Mouse (Mus musculus) hindbrain, embryonic 15.5 days (tissue): ENCODE measurements around the gene Pms1. TPM values are rescaled to one million over a fixed set of nuclear protein-coding genes. Genes with fewer than 3 reads are reported as not detected.
"Not testable (repeated sequence)": the region's sequence is repeated elsewhere in the genome, so short reads cannot be mapped to it uniquely, and the experiment has no call there.

ENCODE experiments used
- ATAC-seq: fragments of 200-750 bp; cut with Nextera tagmentation; 2 replicates; pipeline ENCODE4 v1.8.0; 2017; ENCODE audit warnings: low read depth, moderate number of reproducible peaks, moderate TSS enrichment; ENCODE audit not compliant: low FRiP score
- H3K27ac ChIP-seq: fragments of 300-500 bp; sonication (generic); replicated peaks from 2 replicates; pipeline ENCODE4 v1.5.1; 2015; ENCODE audit warnings: mild to moderate bottlenecking, inconsistent platforms
- H3K27me3 ChIP-seq: fragments of 300-500 bp; sonication (generic); 2 replicates; pipeline ENCODE4 v1.6.1; 2015; ENCODE audit warnings: control low read depth, inconsistent platforms
- H3K36me3 ChIP-seq: fragments of 300-500 bp; sonication (generic); 2 replicates; pipeline ENCODE4 v1.6.1; 2015; ENCODE audit warnings: control low read depth, inconsistent platforms
- H3K4me1 ChIP-seq: fragments of 300-500 bp; sonication (generic); replicated peaks from 2 replicates; pipeline ENCODE4 v1.6.1; 2015; ENCODE audit warnings: control low read depth, inconsistent platforms
- H3K4me2 ChIP-seq: fragments of 300-500 bp; sonication (generic); 2 replicates; pipeline ENCODE4 v1.6.1; 2015; ENCODE audit warnings: moderate library complexity, mild to moderate bottlenecking, inconsistent platforms
- H3K4me3 ChIP-seq: fragments of 300-500 bp; sonication (generic); 2 replicates; pipeline ENCODE4 v1.5.1; 2015; ENCODE audit warnings: mild to moderate bottlenecking, inconsistent platforms
- H3K9ac ChIP-seq: fragments of 300-500 bp; sonication (generic); 2 replicates; pipeline ENCODE4 v1.6.1; 2015; ENCODE audit warnings: inconsistent platforms
- H3K9me3 ChIP-seq: fragments of 300-500 bp; sonication (generic); 2 replicates; pipeline ENCODE4 v1.6.1; 2016; ENCODE audit warnings: control low read depth, inconsistent platforms
- WGBS: fragments of 180-500 bp; shearing (Covaris S2); methylation state at CpG from one replicate; pipeline ENCODE4 v1.1.7; 2015; 5-methylcytosine and 5-hydroxymethylcytosine counted together
- polyA plus RNA-seq: library from polyadenylated mRNA; unstranded; fragments of >200 nt; fragmentation: Nextera tagmentation; extraction: Ambion mirVana; gene quantifications from 2 replicates; pipeline ENCODE4 v1.2.1, GENCODE M21; 2015

Gene Pms1
- polyA plus RNA-seq, 1 experiment from 2014 or later, result 9.5 TPM

- WGBS, result 87% methylated on average over 3 of the region's 3 CpGs
- H3K9me3 ChIP-seq, result no peaks in the 10 kb centered on the region
- H3K27ac ChIP-seq, result no peak overlapping the region
- H3K4me2 ChIP-seq, result no peak overlapping the region
- peaks cover 4% of the 10 kb centered on the region; the same call in 1 of the 2 replicates for H3K4me1 ChIP-seq
- H3K27me3 ChIP-seq, result no peaks in the 10 kb centered on the region
- H3K9ac ChIP-seq, result no peak overlapping the region
- no peaks in the 10 kb centered on the region for H3K36me3 ChIP-seq
- no peak overlapping the region for H3K4me3 ChIP-seq
- no peak for ATAC-seq
Observed at GRCm38 (mm10) chr1:53291197-53291596, 5.6 kb downstream of the Pms1 start.

- no peaks in the 10 kb centered on the region for H3K9me3 ChIP-seq
- H3K4me2 ChIP-seq, result no peak overlapping the region
- no peak overlapping the region for H3K27ac ChIP-seq
- no peaks in the 10 kb centered on the region for H3K4me1 ChIP-seq
- H3K36me3 ChIP-seq, result no peaks in the 10 kb centered on the region
- H3K27me3 ChIP-seq, result no peaks in the 10 kb centered on the region
- no peak for ATAC-seq
- no peak overlapping the region for H3K4me3 ChIP-seq
- H3K9ac ChIP-seq, result no peak overlapping the region
Observed at GRCm38 (mm10) chr1:53272646-53273045, 24.2 kb downstream of the Pms1 start.

- 0 out of 2 replicates have a peak, but pooled peaks cover 4% of the 10 kb centered on the region for H3K36me3 ChIP-seq
- no peaks in the 10 kb centered on the region for H3K9me3 ChIP-seq
- no peaks in the 10 kb centered on the region for H3K27me3 ChIP-seq
- H3K4me3 ChIP-seq, result no peak overlapping the region
- no peak overlapping the region for H3K9ac ChIP-seq
- H3K4me1 ChIP-seq, result no peaks in the 10 kb centered on the region
- 92% methylated on average over 3 of the region's 3 CpGs for WGBS
- no peak overlapping the region for H3K4me2 ChIP-seq
- no peak overlapping the region for H3K27ac ChIP-seq
- no peak for ATAC-seq
Observed at GRCm38 (mm10) chr1:53269901-53270300, 26.9 kb downstream of the Pms1 start.

GRCm38 (mm10) chr1:53264958-53265612, 31.7 kb downstream of the Pms1 start:
- ATAC-seq, result not testable (repeated sequence)

GRCm38 (mm10) chr1:53226063-53226462, 70.8 kb downstream of the Pms1 start:
- H3K4me1 ChIP-seq, result no peaks in the 10 kb centered on the region
- no peaks in the 10 kb centered on the region for H3K36me3 ChIP-seq
- no peak overlapping the region for H3K9ac ChIP-seq
- no peak overlapping the region for H3K4me2 ChIP-seq
- H3K27ac ChIP-seq, result no peak overlapping the region
- no peaks in the 10 kb centered on the region for H3K9me3 ChIP-seq
- ATAC-seq, result no peak
- H3K27me3 ChIP-seq, result no peaks in the 10 kb centered on the region
- 71% methylated on average over 1 of the region's 1 CpGs for WGBS
- H3K4me3 ChIP-seq, result no peak overlapping the region

More at GRCm38 (mm10) chr1:53264958-53265612, 31.7 kb downstream of the Pms1 start:
- H3K36me3 ChIP-seq, H3K9ac ChIP-seq, H3K4me2 ChIP-seq, H3K9me3 ChIP-seq, H3K4me1 ChIP-seq, H3K4me3 ChIP-seq, H3K27ac ChIP-seq, H3K27me3 ChIP-seq: not testable (repeated sequence)

- no peak overlapping the region for H3K4me3 ChIP-seq
- H3K9ac ChIP-seq, result no peak overlapping the region
- no peak overlapping the region for H3K4me2 ChIP-seq
- no peaks in the 10 kb centered on the region for H3K36me3 ChIP-seq
- no peaks in the 10 kb centered on the region for H3K4me1 ChIP-seq
- no peaks in the 10 kb centered on the region for H3K27me3 ChIP-seq
- H3K9me3 ChIP-seq, result no peaks in the 10 kb centered on the region
- no peak for ATAC-seq
- WGBS, result 82% methylated on average over 3 of the region's 3 CpGs
- H3K27ac ChIP-seq, result no peak overlapping the region
Observed at GRCm38 (mm10) chr1:53225616-53226015, 71.2 kb downstream of the Pms1 start.

GRCm38 (mm10) chr1:53224775-53225174, 72.0 kb downstream of the Pms1 start:
- no peak for ATAC-seq

GRCm38 (mm10) chr1:53210136-53210535, 86.7 kb downstream of the Pms1 start:
- Histone ChIP-seq H3K9ac (no peak overlapping the region), H3K27ac (no peak overlapping the region), H3K27me3 (no peaks in the 10 kb centered on the region), H3K4me2 (no peak overlapping the region), H3K36me3 (no peaks in the 10 kb centered on the region), H3K9me3 (no peaks in the 10 kb centered on the region), H3K4me1 (no peaks in the 10 kb centered on the region), H3K4me3 (no peak overlapping the region)
- ATAC-seq, result no peak

More at GRCm38 (mm10) chr1:53224775-53225174, 72.0 kb downstream of the Pms1 start:
- Histone ChIP-seq H3K4me2 (no peak overlapping the region), H3K4me3 (no peak overlapping the region), H3K4me1 (no peaks in the 10 kb centered on the region), H3K9me3 (no peaks in the 10 kb centered on the region), H3K36me3 (no peaks in the 10 kb centered on the region), H3K27ac (no peak overlapping the region), H3K9ac (no peak overlapping the region), H3K27me3 (no peaks in the 10 kb centered on the region)
- 46% methylated on average over 1 of the region's 1 CpGs for WGBS

- Histone ChIP-seq H3K9ac (no peak overlapping the region), H3K27me3 (no peaks in the 10 kb centered on the region), H3K9me3 (no peaks in the 10 kb centered on the region), H3K4me2 (no peak overlapping the region), H3K4me3 (no peak overlapping the region), H3K4me1 (no peaks in the 10 kb centered on the region), H3K27ac (no peak overlapping the region), H3K36me3 (no peaks in the 10 kb centered on the region)
- 93% methylated on average over 2 of the region's 2 CpGs for WGBS
- no peak for ATAC-seq
Observed at GRCm38 (mm10) chr1:53203902-53204301, 92.9 kb downstream of the Pms1 start.

- no peak for ATAC-seq
Observed at GRCm38 (mm10) chr1:53201630-53202199, 95.1 kb downstream of the Pms1 start.

GRCm38 (mm10) chr1:53194536-53194935, 102.3 kb downstream of the Pms1 start:
- Histone ChIP-seq H3K4me2 (no peak overlapping the region), H3K4me3 (no peak overlapping the region), H3K27me3 (no peaks in the 10 kb centered on the region), H3K36me3 (no peaks in the 10 kb centered on the region), H3K4me1 (no peaks in the 10 kb centered on the region), H3K9me3 (no peaks in the 10 kb centered on the region), H3K27ac (no peak overlapping the region), H3K9ac (no peak overlapping the region)
- ATAC-seq, result no peak
- WGBS, result 95% methylated on average over 3 of the region's 3 CpGs

More at GRCm38 (mm10) chr1:53201630-53202199, 95.1 kb downstream of the Pms1 start:
- no peak overlapping the region for H3K4me2 ChIP-seq
- H3K9me3 ChIP-seq, result no peaks in the 10 kb centered on the region
- H3K27me3 ChIP-seq, result no peaks in the 10 kb centered on the region
- no peaks in the 10 kb centered on the region for H3K4me1 ChIP-seq
- H3K36me3 ChIP-seq, result no peaks in the 10 kb centered on the region
- no peak overlapping the region for H3K27ac ChIP-seq
- no peak overlapping the region for H3K9ac ChIP-seq
- WGBS, result 80% methylated on average over 2 of the region's 2 CpGs
- no peak overlapping the region for H3K4me3 ChIP-seq

GRCm38 (mm10) chr1:53191234-53191633, 105.6 kb downstream of the Pms1 start:
- Histone ChIP-seq H3K9me3 (no peaks in the 10 kb centered on the region), H3K9ac (no peak overlapping the region), H3K27me3 (no peaks in the 10 kb centered on the region), H3K4me1 (no peaks in the 10 kb centered on the region), H3K4me2 (no peak overlapping the region), H3K27ac (no peak overlapping the region), H3K36me3 (no peaks in the 10 kb centered on the region), H3K4me3 (no peak overlapping the region)
- WGBS, result 42% methylated on average over 3 of the region's 3 CpGs
- ATAC-seq, result no peak

- Histone ChIP-seq H3K9me3 (no peaks in the 10 kb centered on the region), H3K4me2 (no peak overlapping the region), H3K27me3 (no peaks in the 10 kb centered on the region), H3K4me1 (no peaks in the 10 kb centered on the region), H3K36me3 (no peaks in the 10 kb centered on the region), H3K9ac (no peak overlapping the region), H3K27ac (no peak overlapping the region), H3K4me3 (no peak overlapping the region)
- 81% methylated on average over 3 of the region's 3 CpGs for WGBS
- ATAC-seq, result no peak
Observed at GRCm38 (mm10) chr1:53189620-53190019, 107.2 kb downstream of the Pms1 start.
